Mouse (Mus musculus) inflammation-experienced regulatory T-cells (primary cell): ENCODE measurements around the gene Luc7l2. TPM values are rescaled to one million over a fixed set of nuclear protein-coding genes. Genes with fewer than 3 reads are reported as not detected.

Experiments used
- polyA plus RNA-seq, 2 experiments: library from polyadenylated mRNA; unstranded; fragments of 100-300 nt; shearing (Covaris generic); gene quantifications; one replicate each; pipeline ENCODE4 v1.2.1; 2017

The Luc7l2 gene
- 10 to 100 TPM; 34.1 to 50.1 TPM for polyA plus RNA-seq

GRCm38 (mm10) chr6:38551062-38551988, at the start of gene Luc7l2:
Gene Luc7l2 (plus strand): TSS chr6:38551334.

DNA sequence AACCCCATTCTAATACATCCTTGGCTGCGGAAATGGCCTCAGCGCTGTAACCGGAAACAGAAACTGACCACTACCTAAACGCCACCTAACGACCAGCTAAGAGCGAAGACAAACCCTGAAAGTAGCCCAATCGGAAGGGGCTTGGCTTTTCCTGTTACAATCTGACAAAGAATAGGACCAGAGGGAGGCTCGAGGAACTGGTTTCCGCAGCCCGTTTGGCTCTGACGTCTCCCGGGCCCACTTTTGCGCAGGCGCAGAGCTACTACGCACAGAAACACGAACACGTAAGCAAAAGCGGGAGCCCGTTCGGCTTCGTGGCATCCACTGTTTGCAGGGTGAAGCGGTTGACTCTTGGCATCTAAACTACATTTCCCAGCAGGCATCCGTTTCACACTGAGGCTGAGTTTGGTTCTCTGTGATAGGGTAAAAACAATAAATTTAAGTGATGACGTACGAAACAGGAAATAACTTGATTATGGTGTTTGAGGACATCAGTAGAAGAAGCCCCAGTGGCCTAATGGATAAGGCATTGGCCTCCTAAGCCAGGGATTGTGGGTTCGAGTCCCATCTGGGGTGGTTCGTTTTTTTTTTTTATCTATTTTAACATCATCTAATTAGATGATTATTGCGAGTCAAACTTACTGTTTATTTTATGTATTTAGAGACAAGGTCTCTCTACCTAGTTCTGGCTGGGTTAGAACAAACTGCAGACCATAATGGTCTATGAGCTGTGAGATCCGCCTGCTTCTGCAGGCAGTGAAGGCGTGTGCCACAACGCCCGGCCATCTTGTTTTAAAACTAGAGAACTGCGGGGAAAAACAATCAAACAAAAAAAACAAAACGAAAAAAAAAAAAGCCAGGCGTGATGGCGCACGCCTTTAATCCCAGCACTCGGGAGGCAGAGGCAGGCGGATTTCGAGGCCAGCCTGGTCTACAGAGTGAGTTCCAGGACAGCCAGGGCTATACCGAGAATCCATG, 17.4 kb upstream of the Luc7l2 start, which contains the start of gene Fmc1:
Gene Fmc1 (plus strand): TSS at position 75 of the 978 bp plus-strand sequence.

GRCm38 (mm10) chr6:38636852-38637618, 85.9 kb downstream of the Luc7l2 start, which contains the start of gene Klrg2:
Gene Klrg2 (minus strand): TSS chr6:38637242.

Other genes with a start within 250 kb of the Luc7l2 start
- gene Zc3hav1, start 196.7 kb upstream of the Luc7l2 start, polyA plus RNA-seq = 10 to 100 TPM; 94.3 to 95.8 TPM
- 1 to 10 TPM in 1 of 2 experiments, under 1 TPM in 1; 0.47 to 5.5 TPM for gene Ttc26, start 169.9 kb upstream of the Luc7l2 start, polyA plus RNA-seq
- gene Ubn2, start 117.4 kb upstream of the Luc7l2 start, polyA plus RNA-seq = 10 to 100 TPM; 26.6 to 30.4 TPM
- gene Fmc1, start 17.8 kb upstream of the Luc7l2 start, polyA plus RNA-seq = 10 to 100 TPM; 43.4 to 53.3 TPM
- under 1 TPM; 0.20 to 0.32 TPM for gene Klrg2, start 85.9 kb downstream of the Luc7l2 start, polyA plus RNA-seq
- under 1 TPM in 1 of 2 experiments, not detected in 1; 0.76 TPM for gene Clec2l, start 111.7 kb downstream of the Luc7l2 start, polyA plus RNA-seq